Mouse (Mus musculus): ENCODE results near the gene Agpat1.
A peak's percentile ranks its signal among the peaks of the same experiment; 100 is the strongest.

The Agpat1 gene

DNA sequence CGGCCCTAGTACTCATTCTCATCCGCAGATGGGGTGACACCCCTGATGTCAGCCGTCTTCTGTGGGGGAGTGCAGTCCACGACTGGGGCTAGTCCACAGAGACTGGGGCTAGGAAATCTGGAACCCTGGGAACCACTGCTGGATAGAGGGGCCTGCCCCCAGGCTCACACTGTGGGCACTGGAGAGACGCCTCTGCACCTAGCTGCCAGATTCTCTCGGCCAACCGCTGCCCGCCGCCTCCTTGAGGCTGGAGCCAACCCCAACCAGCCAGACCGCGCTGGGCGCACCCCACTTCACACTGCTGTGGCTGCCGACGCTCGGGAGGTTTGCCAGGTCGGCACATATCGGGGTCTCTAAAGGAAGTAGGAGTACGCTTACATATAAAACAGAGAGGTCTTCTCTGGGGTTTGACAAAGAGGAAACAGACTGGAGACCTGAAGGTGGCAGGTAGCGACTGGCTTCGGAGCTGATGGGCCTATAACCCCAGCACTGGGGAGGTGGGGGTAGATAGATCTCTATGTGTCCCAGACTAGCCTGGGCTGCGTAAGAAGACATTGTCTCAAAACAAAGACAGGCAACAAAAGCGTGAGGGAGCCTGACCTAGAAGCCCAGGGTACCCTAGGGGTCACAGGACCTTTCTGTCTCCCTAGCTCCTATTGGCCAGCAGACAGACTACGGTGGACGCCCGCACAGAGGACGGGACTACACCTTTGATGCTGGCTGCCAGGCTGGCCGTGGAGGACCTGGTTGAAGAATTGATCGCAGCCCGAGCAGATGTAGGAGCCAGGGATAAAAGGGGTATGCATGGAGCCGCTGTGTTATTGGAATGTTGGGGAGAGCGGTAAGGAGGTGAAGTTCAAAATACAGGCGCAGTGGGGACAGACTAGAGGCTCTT is 17.9 kb upstream of the Agpat1 start:
- no peak for DNase-seq (ENCODE audit: low spot score in 2 of 2)

DNA sequence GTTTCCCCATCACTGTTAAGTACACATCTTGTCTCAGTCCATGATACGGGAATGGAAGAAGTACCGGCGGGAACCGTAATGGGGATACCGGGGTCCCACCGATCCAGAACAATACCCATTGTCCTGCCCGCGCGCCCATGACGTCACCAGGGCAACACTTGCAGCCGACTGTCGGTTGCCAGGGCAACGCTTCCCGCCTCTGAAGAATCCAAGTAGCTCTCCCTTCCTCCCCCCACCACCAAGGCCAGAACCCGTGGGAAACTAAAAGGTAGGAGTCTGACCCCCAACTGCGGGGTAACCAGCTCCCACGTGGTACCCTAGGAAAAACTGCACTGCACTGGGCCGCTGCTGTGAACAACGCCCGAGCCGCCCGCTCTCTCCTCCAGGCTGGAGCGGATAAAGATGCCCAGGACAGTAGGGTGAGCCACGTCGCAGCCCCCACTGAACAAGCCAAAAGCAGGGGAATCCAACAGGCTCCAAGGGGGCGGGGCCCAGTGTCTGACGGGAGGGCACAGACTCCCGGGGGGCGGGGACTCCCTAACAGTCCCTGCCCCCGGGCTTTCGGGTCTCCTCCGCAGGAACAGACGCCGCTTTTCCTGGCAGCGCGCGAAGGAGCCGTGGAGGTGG is 17.2 kb upstream of the Agpat1 start:
- DNase-seq (ENCODE audit: low spot score in 2 of 2) = peak in 1 of 2 experiments; percentile 72

DNA sequence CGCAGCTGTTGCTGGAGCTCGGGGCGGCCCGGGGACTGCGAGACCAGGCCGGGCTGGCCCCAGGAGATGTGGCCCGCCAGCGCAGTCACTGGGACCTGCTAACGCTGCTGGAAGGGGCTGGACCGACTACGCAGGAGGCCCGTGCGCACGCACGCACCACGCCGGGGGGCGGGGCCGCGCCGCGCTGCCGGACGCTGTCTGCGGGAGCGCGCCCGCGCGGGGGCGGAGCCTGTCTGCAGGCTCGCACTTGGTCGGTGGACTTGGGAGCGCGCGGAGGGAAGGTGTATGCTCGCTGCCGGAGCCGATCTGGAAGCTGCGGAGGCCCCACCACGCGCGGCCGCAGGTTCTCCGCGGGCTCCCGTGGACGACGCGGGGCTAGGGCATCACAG is 16.6 kb upstream of the Agpat1 start:
- DNase-seq (ENCODE audit: low spot score in 2 of 2) = peak; percentile 95 to 99

DNA sequence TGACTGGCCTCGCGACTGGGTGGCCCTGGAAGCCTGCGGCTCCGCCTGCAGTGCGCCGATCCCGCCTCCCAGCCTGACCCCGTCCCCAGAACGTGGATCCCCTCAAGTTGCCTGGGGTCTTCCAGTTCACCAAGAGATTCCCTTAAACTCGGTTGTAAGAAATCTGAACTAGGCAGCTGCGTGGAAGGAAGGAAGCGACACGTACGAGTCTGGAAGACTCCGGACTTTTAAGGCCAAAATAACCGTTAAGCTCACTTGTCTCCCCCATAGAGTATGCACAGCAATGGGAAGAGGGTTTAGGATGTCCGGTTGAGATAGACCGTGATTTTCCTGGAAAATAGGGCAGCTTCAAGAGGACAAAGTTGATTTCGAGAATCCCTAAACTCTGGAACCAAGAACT is 16.2 kb upstream of the Agpat1 start:
- DNase-seq (ENCODE audit: low spot score in 2 of 2) = no peak

DNA sequence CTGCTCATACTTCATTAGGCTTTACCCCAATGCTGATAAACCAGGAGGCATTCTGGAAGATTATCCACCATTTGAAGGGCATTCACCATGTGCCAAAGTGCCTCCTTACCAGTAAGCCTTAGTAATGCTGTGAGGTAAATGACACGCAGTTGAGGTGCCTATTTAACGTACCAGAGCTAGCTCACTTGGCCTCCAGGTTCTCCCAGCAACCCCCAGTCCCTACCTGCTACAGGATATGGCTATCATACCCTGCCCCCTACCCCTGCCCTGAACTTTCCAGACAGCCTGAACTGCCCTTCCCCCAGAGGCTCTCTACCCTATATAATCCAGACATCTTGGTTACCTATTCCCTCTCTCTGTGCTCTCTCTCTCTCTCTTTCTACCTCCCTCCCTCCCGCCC is 15.3 kb upstream of the Agpat1 start:
- DNase-seq (ENCODE audit: low spot score in 2 of 2) = no peak

DNA sequence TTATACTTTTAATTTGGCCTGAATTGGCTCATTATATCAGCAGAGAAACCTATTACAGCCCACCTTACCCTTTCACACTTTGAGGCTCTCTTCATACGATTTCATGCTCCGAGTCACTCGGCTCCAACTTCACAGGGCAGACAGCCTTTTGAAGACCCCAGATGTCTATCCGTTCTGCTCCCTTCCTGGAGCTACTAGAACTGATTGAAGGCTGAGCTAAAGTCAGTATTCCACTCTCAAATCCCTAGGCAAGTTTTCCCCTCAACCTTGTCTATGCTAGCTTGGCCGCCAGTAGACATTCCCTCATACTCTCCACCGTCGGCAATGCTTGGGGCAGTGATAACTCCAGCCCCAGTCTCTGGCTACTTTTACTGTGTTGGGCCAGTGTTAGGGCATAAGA is 14.9 kb upstream of the Agpat1 start:
- no peak for DNase-seq (ENCODE audit: low spot score in 2 of 2)

DNA sequence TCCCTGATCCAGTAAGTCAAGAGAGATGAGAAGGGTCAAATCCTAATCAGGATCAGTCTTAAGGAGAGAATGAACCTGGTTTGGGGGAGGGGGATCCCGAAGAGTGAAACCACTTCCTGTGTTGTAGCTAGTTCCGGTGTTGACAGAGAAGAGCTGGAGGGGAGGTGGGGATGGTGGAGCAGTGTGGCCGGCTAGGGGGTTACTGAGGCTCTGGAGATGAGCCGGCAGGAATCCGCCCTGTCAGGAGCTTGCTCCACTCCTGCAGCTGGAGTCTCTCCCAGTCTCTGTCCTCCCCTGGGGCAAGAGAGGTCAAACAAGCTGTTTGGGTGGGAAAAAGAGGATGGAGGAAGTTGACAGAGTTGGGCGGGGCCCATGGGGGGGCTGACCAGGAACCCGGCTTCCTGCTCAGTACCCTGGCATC is 14.4 kb upstream of the Agpat1 start, which contains the start of gene Gpsm3:
Gpsm3 (plus strand) TSS at position 126 of the 421 bp plus-strand sequence.
- DNase-seq (ENCODE audit: low spot score in 2 of 2) = peak in 1 of 2 experiments; percentile 67

DNA sequence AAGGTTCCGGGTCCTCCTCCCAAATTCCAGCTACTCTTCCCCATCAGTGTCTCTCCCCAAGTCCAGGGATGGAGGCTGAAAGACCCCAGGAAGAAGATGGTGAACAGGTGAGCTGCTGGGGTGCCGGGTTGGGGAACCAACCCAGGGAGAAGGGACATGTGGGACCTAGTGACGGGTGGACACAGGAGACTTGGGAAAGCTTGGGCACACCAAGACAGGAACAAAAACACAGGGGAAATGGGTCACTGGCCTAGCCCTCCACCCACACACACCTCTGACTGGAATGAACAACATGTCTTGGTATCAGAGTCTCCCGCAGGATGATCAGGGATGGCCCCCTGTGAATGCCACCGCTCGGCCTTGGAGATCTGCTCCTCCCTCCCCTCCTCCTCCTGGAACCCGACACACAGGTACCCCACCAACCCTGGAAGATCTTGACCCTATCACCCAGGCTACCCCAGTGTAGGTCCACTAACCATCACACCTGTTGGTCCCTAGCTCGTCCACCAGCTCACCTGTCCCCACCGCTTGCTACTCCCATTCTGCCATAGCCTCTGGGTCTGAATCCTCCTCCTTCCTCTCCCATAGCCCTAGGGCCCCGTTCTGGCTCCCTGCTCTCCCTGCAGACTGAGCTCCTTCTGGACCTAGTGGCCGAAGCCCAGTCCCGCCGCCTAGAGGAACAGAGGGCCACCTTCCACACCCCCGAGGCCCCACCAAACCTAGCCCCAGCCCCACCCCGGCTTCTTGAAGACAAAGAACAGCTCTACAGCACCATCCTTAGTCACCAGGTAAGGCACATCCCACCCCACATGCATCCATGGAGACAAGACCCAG is 13.7 kb upstream of the Agpat1 start:
- no peak for DNase-seq (ENCODE audit: low spot score in 2 of 2)

DNA sequence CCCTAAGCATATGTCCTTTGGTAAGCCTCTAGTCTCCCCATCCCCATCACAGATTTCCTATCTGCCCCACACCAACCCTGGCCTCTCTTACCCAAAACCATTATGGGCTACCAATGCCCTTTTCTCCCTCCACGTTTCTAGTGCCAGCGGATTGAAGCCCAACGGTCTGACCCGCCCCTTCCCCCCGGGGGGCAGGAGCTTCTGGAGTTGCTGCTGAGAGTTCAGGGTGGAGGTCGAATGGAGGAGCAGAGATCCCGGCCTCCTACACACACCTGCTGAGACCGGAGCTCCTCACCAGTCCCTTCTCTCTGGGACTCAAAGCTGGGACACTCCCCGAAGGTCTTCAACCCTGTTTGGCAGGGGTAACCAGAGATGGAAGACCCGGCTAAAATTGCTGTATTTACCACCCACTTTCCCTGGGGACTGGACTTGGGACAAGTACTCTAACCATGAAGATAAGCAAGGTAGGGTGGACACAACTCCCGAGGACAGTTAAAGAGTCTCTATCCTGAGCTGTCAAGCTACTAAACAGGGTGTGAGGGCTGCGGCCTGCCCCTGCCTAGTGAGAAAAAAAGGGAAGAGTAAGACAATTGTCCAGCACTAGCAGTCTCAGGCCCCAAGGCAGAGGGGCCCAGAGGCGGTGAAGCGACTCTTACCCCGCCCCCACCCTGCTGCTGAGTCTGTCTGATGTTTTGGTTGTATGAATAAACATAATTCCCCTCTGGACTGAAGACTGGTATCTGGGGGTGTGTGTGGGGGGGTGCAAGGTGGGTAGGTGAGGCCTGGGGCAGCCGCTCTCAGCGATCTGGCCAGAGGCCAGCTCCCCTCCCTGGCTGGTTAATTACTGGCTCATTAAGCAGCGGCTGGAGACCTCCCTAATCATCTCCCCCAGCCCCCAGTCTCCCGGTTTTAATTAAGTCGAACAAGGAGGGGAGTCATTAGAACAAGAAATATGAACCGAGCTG is 12.8 kb upstream of the Agpat1 start, which contains the start of gene Pbx2:
Pbx2 (plus strand) TSS at position 238 of the 965 bp plus-strand sequence.
- DNase-seq (ENCODE audit: low spot score in 2 of 2) = no peak

DNA sequence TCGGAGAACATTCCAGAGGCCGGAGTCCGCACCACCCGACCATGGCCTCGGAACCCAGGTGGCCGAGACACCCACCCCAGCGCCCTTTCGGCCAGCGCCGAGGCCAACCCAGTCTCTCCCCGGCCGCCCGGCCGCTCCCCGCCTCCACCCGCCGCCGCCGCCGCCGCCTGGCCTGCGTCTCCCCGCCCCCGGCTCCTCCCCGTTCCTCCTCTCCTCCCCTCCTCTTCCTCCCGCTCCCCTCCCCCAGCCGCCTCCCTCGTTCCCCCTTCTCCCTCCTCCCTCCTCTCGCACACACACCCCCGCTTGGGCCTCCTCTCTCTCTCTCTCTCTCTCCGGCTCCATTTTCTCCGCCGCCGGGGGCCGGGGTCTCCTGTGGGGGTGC is 12.1 kb upstream of the Agpat1 start:
- peak; percentile 74 to 89 for DNase-seq (ENCODE audit: low spot score in 2 of 2)

DNA sequence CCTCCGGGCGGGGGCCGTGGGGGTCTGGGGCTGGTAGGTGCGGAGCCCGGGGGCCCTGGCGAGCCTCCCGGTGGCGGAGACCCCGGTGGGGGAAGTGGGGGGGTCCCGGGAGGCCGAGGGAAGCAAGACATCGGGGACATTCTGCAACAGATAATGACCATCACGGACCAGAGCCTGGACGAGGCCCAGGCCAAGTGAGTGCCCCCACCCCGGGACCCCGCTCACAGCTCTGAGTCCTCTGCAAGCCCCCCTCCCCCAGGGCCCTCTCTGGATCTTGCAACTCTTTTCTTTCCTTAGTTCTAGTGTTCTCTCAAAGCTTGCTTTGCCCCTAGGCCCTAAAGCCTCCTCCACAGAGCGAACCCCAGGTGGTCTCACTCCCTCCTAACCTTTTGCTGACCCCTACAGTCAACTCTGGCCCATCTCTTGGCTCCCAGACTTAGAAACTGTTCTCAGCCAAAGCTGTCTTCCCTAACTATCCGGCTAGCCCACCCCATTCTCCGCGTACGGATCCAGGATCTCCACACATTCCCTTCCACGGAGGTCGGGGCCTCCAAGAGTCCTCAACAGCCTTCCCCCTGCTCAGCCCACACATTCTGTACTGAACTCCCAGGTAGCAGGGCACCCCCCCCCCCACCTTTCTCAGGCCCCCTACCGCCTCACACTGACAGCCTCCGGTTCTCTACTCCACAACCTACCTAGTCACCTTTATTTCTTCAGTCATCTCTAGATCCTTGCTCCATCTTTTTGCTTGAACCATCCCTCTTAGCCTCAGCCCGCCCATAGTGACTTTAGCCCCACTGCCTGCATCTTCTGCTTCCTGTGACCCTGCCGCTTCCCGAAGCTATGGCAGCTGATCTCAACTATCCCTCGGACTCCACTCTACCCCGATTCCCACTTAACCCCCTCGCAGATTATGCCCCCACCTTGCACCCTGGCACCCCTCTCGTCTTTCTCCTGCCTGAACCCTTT is 11.2 kb upstream of the Agpat1 start:
- no peak for DNase-seq (ENCODE audit: low spot score in 2 of 2)

DNA sequence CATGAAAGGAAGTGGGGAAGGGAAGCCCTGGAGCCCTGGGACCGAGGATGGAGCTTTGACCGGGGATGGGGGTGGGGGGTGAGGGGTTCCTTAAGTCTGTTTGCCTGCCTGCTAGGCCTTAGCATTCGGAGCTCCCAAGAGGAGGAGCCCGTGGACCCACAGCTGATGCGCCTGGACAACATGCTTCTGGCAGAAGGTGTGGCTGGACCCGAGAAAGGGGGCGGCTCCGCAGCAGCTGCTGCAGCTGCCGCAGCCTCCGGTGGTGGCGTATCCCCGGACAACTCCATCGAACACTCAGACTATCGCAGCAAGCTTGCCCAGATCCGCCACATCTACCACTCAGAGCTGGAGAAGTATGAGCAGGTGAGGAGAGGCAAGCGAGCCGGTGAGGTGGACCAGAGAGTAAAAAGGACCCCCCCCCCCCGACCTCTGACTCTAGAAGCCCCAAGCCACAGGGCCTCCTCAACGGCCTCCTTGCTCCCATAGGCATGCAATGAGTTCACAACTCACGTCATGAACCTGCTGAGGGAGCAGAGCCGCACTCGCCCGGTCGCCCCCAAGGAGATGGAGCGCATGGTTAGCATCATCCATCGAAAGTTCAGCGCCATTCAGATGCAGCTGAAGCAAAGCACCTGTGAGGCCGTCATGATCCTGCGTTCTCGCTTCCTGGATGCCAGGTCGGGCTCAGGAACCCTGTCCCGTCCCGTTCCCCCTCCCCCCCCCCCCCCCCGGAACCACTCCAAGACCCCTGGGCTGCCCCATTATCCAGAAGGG is 10.1 kb upstream of the Agpat1 start:
- DNase-seq (ENCODE audit: low spot score in 2 of 2) = no peak

DNA sequence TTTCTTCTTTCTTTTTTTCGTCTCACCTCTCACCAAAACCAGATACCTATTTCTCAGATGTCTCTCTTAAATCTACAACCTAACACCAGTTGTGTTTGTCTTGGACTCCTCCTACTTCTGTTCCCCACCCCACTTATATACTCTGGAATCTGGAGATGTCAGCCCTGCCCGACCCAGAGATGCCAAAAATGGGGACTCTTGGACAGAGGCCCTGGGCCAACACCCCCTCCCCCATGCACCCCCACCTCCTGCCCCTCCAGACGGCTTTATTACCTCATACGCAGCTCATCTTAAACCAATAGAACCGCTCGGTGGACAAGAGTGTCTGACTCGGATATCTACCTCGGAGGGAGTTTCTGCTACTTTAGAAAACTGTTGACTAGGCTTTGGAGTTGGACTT is 8.0 kb upstream of the Agpat1 start:
- DNase-seq (ENCODE audit: low spot score in 2 of 2) = no peak

DNA sequence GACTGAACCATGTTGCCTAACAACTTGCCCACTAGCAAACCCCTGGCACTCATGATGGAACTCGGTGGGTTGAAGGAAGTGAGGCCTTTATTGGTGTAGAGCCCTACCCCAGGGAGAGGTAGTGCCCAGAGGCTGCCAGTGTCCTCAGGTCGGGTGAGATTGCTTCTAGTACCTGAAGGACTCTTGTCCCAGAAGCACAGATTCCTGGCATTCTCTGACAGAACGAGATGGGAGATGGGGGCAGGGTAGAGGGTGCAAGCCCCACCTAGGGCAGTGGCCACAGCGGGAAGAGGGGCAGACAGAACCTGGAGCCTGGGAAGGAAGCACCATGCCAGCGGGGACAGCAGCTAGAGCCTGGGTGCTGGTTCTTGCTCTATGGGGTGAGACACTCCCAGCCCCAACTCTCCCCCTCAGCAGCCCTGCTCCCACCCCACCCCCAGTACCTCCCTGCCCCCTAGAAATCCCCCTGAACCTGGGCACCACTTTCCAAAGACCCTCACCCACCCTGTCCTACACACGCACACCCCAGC is 6.4 kb upstream of the Agpat1 start, which contains the start of gene Ager:
Ager (plus strand) TSS at position 297 of the 530 bp plus-strand sequence.
- DNase-seq (ENCODE audit: low spot score in 2 of 2) = no peak

DNA sequence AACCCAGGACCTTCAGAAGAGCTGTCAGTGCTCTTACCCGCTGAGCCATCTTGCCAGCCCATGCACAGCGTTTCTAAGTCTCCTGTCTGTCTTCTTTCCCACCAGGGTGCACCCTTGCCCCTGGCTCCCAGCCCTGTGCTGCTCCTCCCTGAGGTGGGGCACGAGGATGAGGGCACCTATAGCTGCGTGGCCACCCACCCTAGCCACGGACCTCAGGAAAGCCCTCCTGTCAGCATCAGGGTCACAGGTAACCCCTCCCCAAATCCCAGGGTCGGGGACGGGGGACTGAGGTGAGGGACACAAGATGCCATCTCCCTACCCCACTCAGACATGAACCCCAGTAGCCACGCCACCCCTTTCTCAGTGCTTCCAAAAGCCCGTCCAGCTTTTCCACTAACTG is 4.2 kb upstream of the Agpat1 start:
- DNase-seq (ENCODE audit: low spot score in 2 of 2) = no peak

DNA sequence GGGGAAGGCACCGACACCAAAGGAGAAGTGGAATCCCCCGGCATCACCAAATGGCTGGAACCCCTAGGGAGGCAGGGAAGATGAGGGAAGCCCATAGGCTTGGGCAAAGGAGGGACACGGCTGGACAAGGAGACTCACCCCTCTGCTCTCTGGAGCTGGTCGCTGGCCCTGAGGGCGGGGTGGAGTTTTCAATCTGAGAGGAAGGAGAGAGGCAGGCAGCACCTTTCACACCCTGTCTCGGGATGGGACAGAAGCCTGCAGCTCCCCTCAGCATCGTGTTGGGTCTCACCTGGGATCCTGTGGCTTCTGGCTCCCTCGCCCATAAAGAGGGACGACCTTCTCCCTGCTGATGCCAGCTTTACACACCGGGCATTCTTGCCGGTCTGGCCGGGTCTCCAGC is 2.3 kb upstream of the Agpat1 start:
- DNase-seq (ENCODE audit: low spot score in 2 of 2) = no peak

DNA sequence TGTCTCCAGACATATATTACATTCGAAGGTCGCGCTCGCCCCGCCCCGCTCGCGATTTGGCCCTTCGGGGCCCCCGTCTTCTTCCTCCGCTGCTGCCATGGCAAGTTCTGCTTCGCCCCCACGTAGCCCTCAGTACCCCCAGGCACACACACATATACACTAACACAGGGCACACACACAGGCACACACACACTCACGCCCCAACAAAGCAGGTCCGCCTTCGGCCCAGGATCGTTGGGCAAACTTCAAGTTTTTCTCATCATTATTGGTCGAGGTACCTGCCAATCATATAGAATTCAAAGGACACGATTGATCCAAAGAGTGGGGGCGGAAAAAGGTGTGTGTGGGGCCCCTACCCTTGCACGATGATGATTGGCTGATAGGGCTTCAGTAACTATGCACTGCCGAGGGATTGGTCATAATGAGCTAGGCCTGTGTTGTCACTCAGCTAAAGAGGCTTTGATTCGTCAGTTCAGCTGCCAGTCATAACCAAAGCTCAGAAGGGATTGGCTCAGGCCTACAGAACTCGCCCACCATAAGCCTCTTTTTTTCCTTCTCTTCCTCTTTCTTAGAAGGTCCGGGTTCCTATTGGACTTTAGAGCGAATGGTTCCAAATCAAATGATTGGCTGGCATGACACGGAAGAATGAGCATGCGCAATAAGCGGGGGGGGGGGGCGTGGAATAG is 544 bp upstream of the Agpat1 start, which contains the start of gene Rnf5:
Rnf5 (minus strand) TSS at position 316 of the 686 bp plus-strand sequence.
- DNase-seq (ENCODE audit: low spot score in 2 of 2) = peak; percentile 98
